Mouse (Mus musculus) induced T-regulatory cell, adult 2 months (primary cell): ENCODE measurements around the gene Gm49416.
A peak's percentile ranks its signal among the peaks of the same experiment; 100 is the strongest.
"Not testable (repeated sequence)": the region's sequence is repeated elsewhere in the genome, so short reads cannot be mapped to it uniquely, and the experiment has no call there.

Source experiments
- DNase-seq: peaks from one replicate; pipeline ENCODE4 v3.0.0-alpha.2; 2012; ENCODE audit warnings: low read depth

Gm49416 gene

GRCm38 (mm10) chr19:8875031-8875430 lies 13.7 kb upstream of the Gm49416 start:
- no peak for DNase-seq

GRCm38 (mm10) chr19:8880311-8881033 lies 8.3 kb upstream of the Gm49416 start, which contains the start of gene Uqcc3:
Gene Uqcc3 (minus strand): TSS chr19:8880923.
- peak; percentile 92 for DNase-seq

GRCm38 (mm10) chr19:8881034-8881392 lies 7.7 kb upstream of the Gm49416 start:
- no peak for DNase-seq

- no peak for DNase-seq
These were observed 5.1 kb upstream of the Gm49416 start, which contains the start of the genes Lbhd1 and Gm49403 for GRCm38 (mm10) chr19:8883616-8884015. Gene Lbhd1 (plus strand): TSS chr19:8883732. Gene Gm49403 (plus strand): TSS chr19:8883930.

- DNase-seq: peak; percentile 15
These were observed 1.7 kb upstream of the Gm49416 start for GRCm38 (mm10) chr19:8886916-8887584.

GRCm38 (mm10) chr19:8887585-8888463 lies 902 bp upstream of the Gm49416 start:
- no peak for DNase-seq

GRCm38 (mm10) chr19:8892829-8893766 lies 4.4 kb downstream of the Gm49416 start, which contains the start of gene Ints5:
Gene Ints5 (plus strand): TSS chr19:8893005.
- DNase-seq: peak; percentile 95

GRCm38 (mm10) chr19:8895397-8895960 lies 6.8 kb downstream of the Gm49416 start:
- DNase-seq: no peak

- DNase-seq: not testable (repeated sequence)
These were observed 7.5 kb downstream of the Gm49416 start for GRCm38 (mm10) chr19:8896231-8896630.

GRCm38 (mm10) chr19:8897211-8897864 lies 8.6 kb downstream of the Gm49416 start:
- DNase-seq: peak; percentile 31

GRCm38 (mm10) chr19:8897865-8898495 lies 9.3 kb downstream of the Gm49416 start, which contains the start of gene Ganab:
Gene Ganab (plus strand): TSS chr19:8898071.
- peak; percentile 98 for DNase-seq

- peak; percentile 61 for DNase-seq
These were observed 9.8 kb downstream of the Gm49416 start for GRCm38 (mm10) chr19:8898576-8898975.

GRCm38 (mm10) chr19:8899079-8899478 lies 10.4 kb downstream of the Gm49416 start:
- no peak for DNase-seq

- no peak for DNase-seq
These were observed 14.7 kb downstream of the Gm49416 start for GRCm38 (mm10) chr19:8903412-8903811.

GRCm38 (mm10) chr19:8908531-8908930 lies 19.8 kb downstream of the Gm49416 start:
- DNase-seq: no peak

- DNase-seq: no peak
These were observed 23.1 kb downstream of the Gm49416 start for GRCm38 (mm10) chr19:8911810-8912209.

- DNase-seq: no peak
These were observed 25.5 kb downstream of the Gm49416 start for GRCm38 (mm10) chr19:8914212-8914611.

GRCm38 (mm10) chr19:8919000-8919399 lies 30.3 kb downstream of the Gm49416 start:
- DNase-seq: peak; percentile 83

GRCm38 (mm10) chr19:8919684-8920072 lies 31.0 kb downstream of the Gm49416 start:
- no peak for DNase-seq
